Mouse (Mus musculus) C2C12 (cell line): ENCODE data around the gene Zfp784.

ENCODE experiments used
- CTCF ChIP-seq: IDR thresholded peaks from one replicate; pipeline ENCODE4 v1.5.1; 2011; ENCODE audit not compliant: control insufficient read depth, insufficient read depth, insufficient read length
- MYOG ChIP-seq: IDR thresholded peaks from one replicate; pipeline ENCODE4 v1.6.1; 2011; ENCODE audit not compliant: control insufficient read depth, insufficient read length; ENCODE audit errors: extremely low read depth
- USF1 ChIP-seq: IDR thresholded peaks from one replicate; pipeline ENCODE4 v1.6.1; 2011; ENCODE audit warnings: low read depth, mild to moderate bottlenecking, control low read depth, moderate library complexity

DNA sequence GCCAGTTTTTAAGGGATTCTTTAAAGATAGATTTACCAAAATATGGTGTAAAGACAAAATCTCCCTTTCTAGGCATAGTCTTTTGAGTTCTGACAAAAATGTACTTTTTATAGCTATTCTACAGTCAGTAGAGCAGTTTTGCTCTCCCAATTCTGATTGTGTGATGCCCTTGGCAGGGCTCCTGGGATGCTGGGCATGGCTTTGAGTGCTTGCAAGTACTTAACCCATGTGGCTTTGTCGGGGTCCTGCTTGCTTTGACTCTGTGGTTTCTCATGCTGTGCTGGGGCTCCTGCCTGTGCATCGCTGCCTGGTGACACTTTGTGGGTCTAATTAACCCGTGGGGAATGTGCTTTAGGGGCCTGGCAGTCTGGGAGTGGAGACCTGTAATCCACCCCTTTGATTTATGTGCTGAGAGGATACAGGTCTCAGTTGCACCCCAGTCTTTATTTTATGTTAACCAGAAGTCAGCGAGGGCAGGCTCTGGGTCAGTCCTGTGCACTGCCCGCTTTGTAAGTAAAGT is 48.7 kb upstream of the Zfp784 start:
- no peak for TF ChIP-seq CTCF
- TF ChIP-seq USF1: no peak
- TF ChIP-seq MYOG: no peak
